Mouse (Mus musculus) limb, embryonic 14.5 days (tissue): ENCODE measurements around the gene Cpsf4. TPM values are rescaled to one million over a fixed set of nuclear protein-coding genes. Genes with fewer than 3 reads are reported as not detected.
"Not testable (repeated sequence)": the region's sequence is repeated elsewhere in the genome, so short reads cannot be mapped to it uniquely, and the experiment has no call there.

Experiments
- ATAC-seq: fragments of 200-750 bp; cut with Nextera tagmentation; 2 replicates; pipeline ENCODE4 v1.8.0; 2017; ENCODE audit warnings: low read depth, moderate number of reproducible peaks, moderate TSS enrichment; ENCODE audit not compliant: low FRiP score
- DNase-seq: peaks from one replicate; pipeline ENCODE4 v3.0.0-alpha.2; 2015; ENCODE audit warnings: low spot score
- H3K27ac ChIP-seq: fragments of 300-500 bp; sonication (generic); replicated peaks from 2 replicates; pipeline ENCODE4 v1.5.1; 2014; ENCODE audit warnings: low read depth, mild to moderate bottlenecking, low read length, moderate library complexity, mixed read lengths
- H3K27me3 ChIP-seq: fragments of 300-500 bp; sonication (generic); 2 replicates; pipeline ENCODE4 v1.6.1; 2014; ENCODE audit warnings: low read length, mixed read lengths; ENCODE audit not compliant: control insufficient read depth, insufficient read depth
- H3K36me3 ChIP-seq: fragments of 300-500 bp; sonication (generic); 2 replicates; pipeline ENCODE4 v1.6.1; 2014; ENCODE audit warnings: mild to moderate bottlenecking, low read length, moderate library complexity, mixed read lengths; ENCODE audit not compliant: control insufficient read depth, insufficient read depth
- H3K4me1 ChIP-seq: fragments of 300-500 bp; sonication (generic); 2 replicates; pipeline ENCODE4 v1.6.1; 2014; ENCODE audit warnings: antibody characterized with exemption, low read length, mixed read lengths; ENCODE audit not compliant: control insufficient read depth, insufficient read depth
- H3K4me2 ChIP-seq: fragments of 300-500 bp; sonication (generic); replicated peaks from 2 replicates; pipeline ENCODE4 v1.6.1; 2014; ENCODE audit warnings: low read depth, mild to moderate bottlenecking, low read length, moderate library complexity; ENCODE audit not compliant: severe bottlenecking
- H3K4me3 ChIP-seq: fragments of 300-500 bp; sonication (generic); replicated peaks from 2 replicates; pipeline ENCODE4 v1.5.1; 2014; ENCODE audit warnings: low read length
- H3K9ac ChIP-seq: fragments of 300-500 bp; sonication (generic); 2 replicates; pipeline ENCODE4 v1.6.1; 2014; ENCODE audit warnings: mild to moderate bottlenecking, low read depth, low read length, moderate library complexity; ENCODE audit not compliant: severe bottlenecking
- H3K9me3 ChIP-seq: fragments of 300-500 bp; sonication (generic); 2 replicates; pipeline ENCODE4 v1.6.1; 2016; ENCODE audit warnings: low read length; ENCODE audit not compliant: control insufficient read depth
- POLR2A ChIP-seq: fragments of 200-500 bp; IDR thresholded peaks from 2 replicates; pipeline ENCODE4 v1.8.0; 2012; ENCODE audit warnings: inconsistent platforms, mild to moderate bottlenecking, moderate library complexity, borderline replicate concordance; ENCODE audit not compliant: insufficient read depth, insufficient read length; ENCODE audit errors: extremely low read depth
- WGBS: fragments of 180-500 bp; shearing (Covaris S2); extraction: QIAGEN DNeasy Blood & Tissue Kit; methylation state at CpG from one replicate; pipeline ENCODE4 v1.1.7; 2014; 5-methylcytosine and 5-hydroxymethylcytosine counted together
- polyA plus RNA-seq, 2 experiments: library from polyadenylated mRNA; depleted of rRNA in 1 of 2; stranded (reverse) in 1 of 2; unstranded in 1 of 2; fragments of >200 nt; fragmentation: Nextera tagmentation in 1 of 2; extraction: Ambion mirVana in 1 of 2; gene quantifications; 2 replicates each; pipeline versions ENCODE4 v1.2.1 to v1.2.3; 2012 to 2014

The Cpsf4 gene
- polyA plus RNA-seq, 2 experiments = 25.2 to 56.7 TPM

DNA sequence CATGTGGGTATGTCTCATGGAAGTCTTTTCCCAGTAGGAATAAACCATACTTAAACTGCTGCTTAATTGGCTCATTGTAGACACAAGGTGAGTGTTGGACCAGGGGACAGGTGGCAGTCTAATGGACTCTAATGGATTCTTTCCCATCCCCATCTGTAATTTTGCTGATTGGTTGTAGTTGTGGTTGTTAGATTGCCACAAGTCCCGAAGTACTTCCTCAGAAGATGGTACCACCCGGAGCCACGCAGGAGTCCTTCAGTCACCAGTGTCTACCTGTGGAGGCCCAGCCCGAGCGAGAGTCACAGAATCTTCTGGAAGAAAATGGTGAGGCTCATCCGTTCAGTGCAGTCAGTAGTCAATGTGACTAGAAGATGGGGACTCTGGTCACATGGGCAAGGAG lies 40.4 kb downstream of the Cpsf4 start:
- H3K4me1 ChIP-seq = peaks cover 8% of the 10 kb centered on the region
- no peaks in the 10 kb centered on the region for H3K27me3 ChIP-seq
- WGBS = 97% methylated on average over 6 of the region's 6 CpGs
- no peak for TF ChIP-seq POLR2A
- DNase-seq (no peak), ATAC-seq (no peak)
- H3K9me3 ChIP-seq = no peaks in the 10 kb centered on the region
- no peak overlapping the region for H3K4me2 ChIP-seq
- H3K9ac ChIP-seq = no peak overlapping the region
- H3K27ac ChIP-seq = no peak overlapping the region
- H3K36me3 ChIP-seq = peaks cover 46% of the 10 kb centered on the region
- no peak overlapping the region for H3K4me3 ChIP-seq

GRCm38 (mm10) chr5:145207954-145208353 lies 40.9 kb downstream of the Cpsf4 start:
- H3K27ac ChIP-seq = no peak overlapping the region
- H3K36me3 ChIP-seq = peaks cover 51% of the 10 kb centered on the region
- H3K27me3 ChIP-seq = no peaks in the 10 kb centered on the region
- ATAC-seq = no peak
- no peak overlapping the region for H3K9ac ChIP-seq
- no peak overlapping the region for H3K4me3 ChIP-seq
- DNase-seq = no peak
- TF ChIP-seq POLR2A = no peak
- H3K9me3 ChIP-seq = no peaks in the 10 kb centered on the region
- no peak overlapping the region for H3K4me2 ChIP-seq
- H3K4me1 ChIP-seq = peaks cover 8% of the 10 kb centered on the region
- 92% methylated on average over 5 of the region's 6 CpGs for WGBS

GRCm38 (mm10) chr5:145208391-145208790 lies 41.4 kb downstream of the Cpsf4 start:
- H3K9me3 ChIP-seq, H3K4me3 ChIP-seq, H3K4me1 ChIP-seq, H3K27me3 ChIP-seq, H3K4me2 ChIP-seq, ATAC-seq, H3K9ac ChIP-seq, H3K27ac ChIP-seq, DNase-seq: not testable (repeated sequence)
- H3K36me3 ChIP-seq = peaks cover 54% of the 10 kb centered on the region
- WGBS = 47% methylated on average over 11 of the region's 11 CpGs

GRCm38 (mm10) chr5:145211340-145211739 lies 44.3 kb downstream of the Cpsf4 start:
- ATAC-seq (no peak), DNase-seq (no peak)
- no peak for TF ChIP-seq POLR2A
- H3K27me3 ChIP-seq = no peaks in the 10 kb centered on the region
- H3K4me2 ChIP-seq = no peak overlapping the region
- no peak overlapping the region for H3K9ac ChIP-seq
- H3K4me3 ChIP-seq = no peak overlapping the region
- no peak overlapping the region for H3K27ac ChIP-seq
- peaks cover 69% of the 10 kb centered on the region for H3K36me3 ChIP-seq
- WGBS = 92% methylated on average over 4 of the region's 4 CpGs
- no peaks in the 10 kb centered on the region for H3K9me3 ChIP-seq
- H3K4me1 ChIP-seq = no peaks in the 10 kb centered on the region

GRCm38 (mm10) chr5:145212216-145212615 lies 45.2 kb downstream of the Cpsf4 start:
- Histone ChIP-seq H3K4me2 (no peak overlapping the region), H3K4me1 (no peaks in the 10 kb centered on the region), H3K27me3 (no peaks in the 10 kb centered on the region), H3K4me3 (no peak overlapping the region), H3K36me3 (peaks cover 64% of the 10 kb centered on the region), H3K27ac (no peak overlapping the region), H3K9me3 (no peaks in the 10 kb centered on the region), H3K9ac (no peak overlapping the region)
- TF ChIP-seq POLR2A = no peak
- whole genome bisulfite sequencing = 94% methylated on average over 4 of the region's 4 CpGs
- no peak for DNase-seq
- no peak for ATAC-seq

GRCm38 (mm10) chr5:145213505-145213904 lies 46.5 kb downstream of the Cpsf4 start:
- Histone ChIP-seq H3K9me3 (no peaks in the 10 kb centered on the region), H3K4me3 (no peak overlapping the region), H3K27ac (no peak overlapping the region), H3K36me3 (peaks cover 63% of the 10 kb centered on the region), H3K4me2 (no peak overlapping the region), H3K4me1 (no peaks in the 10 kb centered on the region), H3K27me3 (no peaks in the 10 kb centered on the region), H3K9ac (no peak overlapping the region)
- DNase-seq = no peak
- 90% methylated on average over 3 of the region's 3 CpGs for WGBS
- no peak for TF ChIP-seq POLR2A
- no peak for ATAC-seq
